Mouse (Mus musculus): ENCODE measurements around the gene Loxl3. TPM values are rescaled to one million over a fixed set of nuclear protein-coding genes. Genes with fewer than 3 reads are reported as not detected.

The Loxl3 gene
- total and polyA plus RNA-seq, 2 experiments from 2014 or later, result 4.3 to 9.8 TPM

DNA sequence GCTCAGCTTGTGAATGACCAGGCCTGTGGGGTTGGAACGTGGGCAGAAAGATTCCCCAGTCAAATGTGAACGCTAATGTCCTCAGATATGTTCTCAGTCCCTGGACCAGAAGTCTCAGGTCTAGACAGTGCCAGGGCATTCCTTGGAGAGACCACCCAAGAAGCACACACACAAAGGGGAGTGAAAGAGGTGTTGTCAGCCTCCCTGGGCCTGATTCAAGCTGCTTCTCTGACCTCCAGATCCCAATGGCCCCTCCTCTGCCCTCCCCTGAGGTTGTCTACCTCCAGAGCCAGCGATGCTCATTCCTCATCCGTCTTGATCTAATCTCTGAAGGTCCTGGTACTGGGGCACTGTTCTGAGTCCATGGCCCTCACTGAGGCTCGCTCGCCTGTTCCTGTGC lies 9.6 kb downstream of the Loxl3 start:
- Histone ChIP-seq H3K4me2 (ENCODE audit: low read depth, low read length) (no peak overlapping the region), H3K36me3 (replicated peaks; ENCODE audit: control insufficient read depth, insufficient read depth, low read length) (no peaks in the 10 kb centered on the region), H3K4me3 (ENCODE audit: low read depth, low read length) (no peak overlapping the region), H3K27me3 (ENCODE audit: control insufficient read depth, insufficient read depth, low read length) (no peaks in the 10 kb centered on the region), H3K27ac (ENCODE audit: low read depth) (no peak overlapping the region), H3K9ac (replicated peaks; ENCODE audit: low read depth, low read length) (no peak overlapping the region), H3K4me1 (ENCODE audit: control insufficient read depth, insufficient read depth) (peaks cover 4% of the 10 kb centered on the region), H3K9me3 (replicated peaks; ENCODE audit: control insufficient read depth, low read length) (no peaks in the 10 kb centered on the region)
- ATAC-seq (ENCODE audit: insufficient read depth, low read depth) (no peak), DNase-seq (ENCODE audit: low spot score) (no peak)
- 67% methylated on average over 6 of the region's 6 CpGs for WGBS
- TF ChIP-seq CTCF (IDR thresholded peaks at IDR 0.05; ENCODE audit: low read depth) (no peak), EP300 (IDR thresholded peaks at IDR 0.05; ENCODE audit: low read depth) (no peak)

DNA sequence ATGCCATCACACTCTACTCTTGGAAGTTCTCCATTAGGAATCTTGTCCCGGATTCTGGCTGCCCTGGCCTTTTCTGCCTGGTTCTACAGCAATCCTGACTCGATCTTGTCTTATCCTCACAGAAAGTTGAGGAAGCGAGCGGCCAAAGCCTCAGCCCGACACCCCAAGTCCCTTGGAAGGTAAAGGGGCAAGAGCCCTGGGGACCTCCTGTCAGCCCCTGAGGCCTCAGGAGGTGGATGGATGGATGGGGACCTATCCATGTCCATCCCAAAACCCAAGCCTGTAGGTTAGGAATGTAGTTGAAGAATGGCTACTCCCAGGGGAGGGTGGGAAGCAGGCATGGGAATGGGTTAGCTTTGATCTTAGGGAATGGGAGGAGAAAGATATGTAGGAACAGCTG lies 10.0 kb downstream of the Loxl3 start:
- 86% methylated on average over 5 of the region's 5 CpGs for WGBS
- Histone ChIP-seq H3K27ac (ENCODE audit: low read depth) (no peak overlapping the region), H3K9me3 (replicated peaks; ENCODE audit: control insufficient read depth, low read length) (no peaks in the 10 kb centered on the region), H3K36me3 (replicated peaks; ENCODE audit: control insufficient read depth, insufficient read depth, low read length) (no peaks in the 10 kb centered on the region), H3K4me3 (ENCODE audit: low read depth, low read length) (no peak overlapping the region), H3K4me1 (ENCODE audit: control insufficient read depth, insufficient read depth) (no peaks in the 10 kb centered on the region; the same call in 1 of the 2 replicates), H3K9ac (replicated peaks; ENCODE audit: low read depth, low read length) (no peak overlapping the region), H3K4me2 (ENCODE audit: low read depth, low read length) (no peak overlapping the region), H3K27me3 (ENCODE audit: control insufficient read depth, insufficient read depth, low read length) (no peaks in the 10 kb centered on the region)
- ATAC-seq (ENCODE audit: insufficient read depth, low read depth), result 0 out of 2 replicates have a peak, but pooled peaks have one; percentile 8
- no peak for TF ChIP-seq CTCF (IDR thresholded peaks at IDR 0.05; ENCODE audit: low read depth)
- TF ChIP-seq EP300 (IDR thresholded peaks at IDR 0.05; ENCODE audit: low read depth), result no peak
- no peak for DNase-seq (ENCODE audit: low spot score)

DNA sequence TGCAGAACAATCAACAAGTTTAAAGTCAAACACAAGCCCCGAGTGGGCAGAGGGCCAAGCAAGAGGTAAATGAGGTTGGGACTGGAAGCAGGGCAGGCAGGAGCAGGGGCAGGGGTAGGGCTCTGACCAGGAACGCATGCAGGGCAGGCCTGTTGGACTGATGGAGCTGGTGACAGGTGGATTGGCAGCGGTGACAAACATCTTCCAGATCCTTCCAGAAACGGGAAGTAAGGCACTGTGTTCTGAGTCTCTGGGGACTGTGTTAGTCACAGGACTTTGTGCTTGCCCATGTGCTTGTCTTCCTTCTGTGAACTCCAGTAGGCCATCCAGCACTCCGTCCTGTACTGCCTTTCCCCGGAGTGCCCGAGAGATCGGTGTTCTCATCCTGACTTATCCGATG lies 10.8 kb downstream of the Loxl3 start:
- DNase-seq (ENCODE audit: low spot score) (peak; percentile 46), ATAC-seq (ENCODE audit: insufficient read depth, low read depth) (peak; percentile 72)
- Histone ChIP-seq H3K4me1 (ENCODE audit: control insufficient read depth, insufficient read depth) (no peaks in the 10 kb centered on the region), H3K9ac (replicated peaks; ENCODE audit: low read depth, low read length) (no peak overlapping the region), H3K27me3 (ENCODE audit: control insufficient read depth, insufficient read depth, low read length) (no peaks in the 10 kb centered on the region), H3K4me2 (ENCODE audit: low read depth, low read length) (no peak overlapping the region), H3K9me3 (replicated peaks; ENCODE audit: control insufficient read depth, low read length) (no peaks in the 10 kb centered on the region), H3K27ac (ENCODE audit: low read depth) (no peak overlapping the region), H3K4me3 (ENCODE audit: low read depth, low read length) (no peak overlapping the region), H3K36me3 (replicated peaks; ENCODE audit: control insufficient read depth, insufficient read depth, low read length) (no peaks in the 10 kb centered on the region)
- WGBS, result 15% methylated on average over 9 of the region's 9 CpGs
- TF ChIP-seq CTCF (IDR thresholded peaks at IDR 0.05; ENCODE audit: low read depth), result no peak
- no peak for TF ChIP-seq EP300 (IDR thresholded peaks at IDR 0.05; ENCODE audit: low read depth)

DNA sequence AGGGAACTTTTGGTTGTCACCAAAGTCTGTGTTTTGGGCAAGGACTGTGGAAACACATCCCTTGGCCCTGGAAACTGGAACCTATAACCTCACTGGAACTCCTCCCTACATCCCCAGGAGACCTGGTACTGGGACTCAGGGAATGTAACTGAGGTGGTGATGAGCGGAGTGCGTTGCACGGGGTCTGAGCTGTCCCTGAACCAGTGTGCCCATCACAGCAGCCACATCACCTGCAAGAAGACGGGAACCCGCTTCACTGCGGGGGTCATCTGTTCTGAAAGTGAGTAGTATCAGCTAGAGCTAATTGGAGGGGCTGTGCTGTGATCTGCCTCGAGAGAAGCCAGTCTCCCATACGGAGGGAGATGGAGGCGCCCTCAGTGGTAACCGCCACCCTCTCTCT lies 15.4 kb downstream of the Loxl3 start:
- Histone ChIP-seq H3K4me2 (ENCODE audit: low read depth, low read length) (no peak overlapping the region), H3K27me3 (ENCODE audit: control insufficient read depth, insufficient read depth, low read length) (no peaks in the 10 kb centered on the region), H3K9me3 (replicated peaks; ENCODE audit: control insufficient read depth, low read length) (no peaks in the 10 kb centered on the region), H3K27ac (ENCODE audit: low read depth) (no peak overlapping the region), H3K4me1 (ENCODE audit: control insufficient read depth, insufficient read depth) (peaks cover 12% of the 10 kb centered on the region), H3K36me3 (replicated peaks; ENCODE audit: control insufficient read depth, insufficient read depth, low read length) (peaks cover 12% of the 10 kb centered on the region; the same call in 1 of the 2 replicates), H3K9ac (replicated peaks; ENCODE audit: low read depth, low read length) (no peak overlapping the region), H3K4me3 (ENCODE audit: low read depth, low read length) (no peak overlapping the region)
- WGBS, result 65% methylated on average over 10 of the region's 10 CpGs
- no peak for DNase-seq (ENCODE audit: low spot score)
- no peak for ATAC-seq (ENCODE audit: insufficient read depth, low read depth)
- TF ChIP-seq CTCF (IDR thresholded peaks at IDR 0.05; ENCODE audit: low read depth), result no peak
- TF ChIP-seq EP300 (IDR thresholded peaks at IDR 0.05; ENCODE audit: low read depth), result no peak

DNA sequence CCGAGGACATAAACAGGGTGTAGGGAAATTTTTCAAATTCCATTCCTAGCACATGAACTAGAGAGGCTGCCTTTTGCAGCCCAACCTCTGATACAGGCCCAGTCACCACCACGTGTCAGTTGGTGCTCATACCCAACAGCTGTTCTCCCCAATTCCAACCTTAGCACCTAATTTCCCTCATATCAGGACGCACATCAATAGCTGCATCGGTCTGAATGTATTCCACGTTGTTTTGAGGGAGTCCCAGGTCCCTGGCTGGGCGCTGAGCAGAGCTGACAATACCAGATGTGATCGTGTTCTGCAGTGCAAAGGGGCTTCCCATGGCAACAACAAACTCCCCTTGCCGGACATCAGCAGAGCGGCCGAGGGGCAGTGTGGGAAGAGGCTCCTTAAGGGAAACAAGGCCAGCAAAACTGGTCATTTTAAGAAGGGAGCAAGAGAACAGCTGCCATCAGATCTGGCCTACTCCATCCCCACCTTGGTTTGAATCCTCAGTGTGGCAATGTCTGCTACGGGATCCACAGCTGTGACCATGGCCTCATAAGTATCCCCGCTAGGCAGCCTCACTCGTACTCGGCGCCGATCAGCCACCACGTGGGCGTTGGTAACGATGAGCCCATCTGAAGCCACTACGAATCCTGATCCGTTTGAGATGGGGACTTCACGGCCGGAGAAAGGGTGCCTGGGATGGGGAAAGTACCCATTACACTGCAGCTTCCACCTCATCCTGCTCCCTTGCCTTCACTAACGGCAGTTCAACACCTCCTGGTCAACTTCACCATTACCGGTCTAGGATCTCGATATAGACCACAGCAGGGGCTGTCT lies 19.4 kb downstream of the Loxl3 start:
- Histone ChIP-seq H3K9ac (replicated peaks; ENCODE audit: low read depth, low read length) (peak overlapping the region; percentile 92), H3K4me1 (ENCODE audit: control insufficient read depth, insufficient read depth) (peaks cover 20% of the 10 kb centered on the region), H3K36me3 (replicated peaks; ENCODE audit: control insufficient read depth, insufficient read depth, low read length) (peaks cover 26% of the 10 kb centered on the region), H3K9me3 (replicated peaks; ENCODE audit: control insufficient read depth, low read length) (no peaks in the 10 kb centered on the region), H3K27ac (ENCODE audit: low read depth) (peak overlapping the region; percentile 88), H3K4me2 (ENCODE audit: low read depth, low read length) (peak overlapping the region; percentile 92), H3K27me3 (ENCODE audit: control insufficient read depth, insufficient read depth, low read length) (no peaks in the 10 kb centered on the region), H3K4me3 (ENCODE audit: low read depth, low read length) (peak overlapping the region; percentile 88)
- WGBS, result 1% methylated on average over 26 of the region's 26 CpGs
- TF ChIP-seq CTCF (IDR thresholded peaks at IDR 0.05; ENCODE audit: low read depth) (no peak), EP300 (IDR thresholded peaks at IDR 0.05; ENCODE audit: low read depth) (no peak)
- DNase-seq (ENCODE audit: low spot score), result peak; percentile 34
- no peak for ATAC-seq (ENCODE audit: insufficient read depth, low read depth)
